Mouse (Mus musculus): ENCODE measurements around the gene Ptx4. TPM values are rescaled to one million over a fixed set of nuclear protein-coding genes. Genes with fewer than 3 reads are reported as not detected.

Gene Ptx4
- polyA plus RNA-seq, 1 experiment, result not detected

DNA sequence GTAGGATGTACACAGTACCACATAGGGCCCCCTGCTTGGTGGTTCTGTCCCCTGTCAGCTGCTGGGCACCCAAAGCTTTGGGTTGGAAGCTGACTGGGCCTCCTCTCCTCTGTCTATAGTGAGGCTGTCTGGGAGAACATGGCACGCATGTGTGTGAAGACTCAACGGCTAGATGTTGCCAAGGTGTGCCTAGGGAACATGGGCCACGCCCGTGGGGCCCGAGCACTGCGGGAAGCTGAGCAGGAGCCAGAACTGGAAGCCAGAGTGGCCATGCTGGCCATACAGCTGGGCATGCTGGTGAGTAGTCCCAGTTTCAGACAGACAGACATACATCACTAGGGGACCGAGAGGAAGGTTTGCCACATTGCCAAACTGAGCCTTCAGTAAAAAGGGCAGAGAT, 33.8 kb upstream of the Ptx4 start:
- H3K27ac ChIP-seq (ENCODE audit: insufficient read depth, low read depth, low read length), result no peak overlapping the region
- no peaks in the 10 kb centered on the region for H3K4me1 ChIP-seq (ENCODE audit: control insufficient read depth, insufficient read depth, low read length)
- H3K4me3 ChIP-seq (ENCODE audit: insufficient read depth, low read length), result no peak overlapping the region
- no peak for TF ChIP-seq POLR2A (IDR thresholded peaks at IDR 0.05; ENCODE audit: borderline replicate concordance, low read depth, low read length)
- no peak for TF ChIP-seq CTCF (IDR thresholded peaks at IDR 0.05; ENCODE audit: low read depth, low read length)

DNA sequence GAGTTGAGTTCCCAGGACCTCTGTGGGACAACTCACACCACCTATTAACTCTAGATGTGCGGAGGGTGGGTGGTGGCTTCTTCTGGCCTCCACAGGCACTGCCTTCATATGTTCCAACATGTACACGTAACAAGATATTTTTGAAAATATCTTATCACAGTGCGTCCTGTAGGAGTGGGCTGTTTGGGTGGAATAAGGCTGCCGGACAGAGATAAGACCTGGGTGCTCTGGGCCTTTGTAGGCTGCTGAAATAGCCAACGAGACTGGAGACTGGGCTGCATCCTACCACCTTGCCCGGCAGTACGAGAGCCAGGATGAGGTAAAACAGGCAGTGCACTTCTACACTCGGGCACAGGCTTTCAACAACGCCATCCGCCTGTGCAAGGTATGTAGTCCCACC, 31.4 kb upstream of the Ptx4 start:
- Histone ChIP-seq H3K27ac (ENCODE audit: insufficient read depth, low read depth, low read length) (no peak overlapping the region), H3K4me3 (ENCODE audit: insufficient read depth, low read length) (no peak overlapping the region), H3K4me1 (ENCODE audit: control insufficient read depth, insufficient read depth, low read length) (no peaks in the 10 kb centered on the region)
- no peak for TF ChIP-seq POLR2A (IDR thresholded peaks at IDR 0.05; ENCODE audit: borderline replicate concordance, low read depth, low read length)
- no peak for TF ChIP-seq CTCF (IDR thresholded peaks at IDR 0.05; ENCODE audit: low read depth, low read length)

DNA sequence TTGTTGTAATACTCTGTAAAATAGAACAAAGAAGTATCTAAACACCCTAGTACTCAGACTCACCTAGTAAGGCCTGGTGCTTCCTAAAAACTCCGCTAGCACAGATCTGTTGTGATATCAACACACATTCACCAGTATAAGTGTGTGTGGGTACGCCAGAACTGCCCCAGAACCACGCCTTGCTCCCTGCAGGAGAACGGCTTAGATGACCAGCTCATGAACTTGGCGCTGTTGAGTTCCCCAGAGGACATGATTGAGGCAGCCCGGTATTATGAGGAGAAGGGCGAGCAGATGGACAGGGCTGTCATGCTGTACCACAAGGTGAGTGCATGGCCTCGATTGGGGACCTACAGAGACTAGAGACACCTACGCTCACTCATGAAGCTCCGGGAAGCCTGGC, 30.1 kb upstream of the Ptx4 start:
- TF ChIP-seq POLR2A (IDR thresholded peaks at IDR 0.05; ENCODE audit: borderline replicate concordance, low read depth, low read length) (no peak), CTCF (IDR thresholded peaks at IDR 0.05; ENCODE audit: low read depth, low read length) (no peak)
- Histone ChIP-seq H3K27ac (ENCODE audit: insufficient read depth, low read depth, low read length) (no peak overlapping the region), H3K4me3 (ENCODE audit: insufficient read depth, low read length) (no peak overlapping the region), H3K4me1 (ENCODE audit: control insufficient read depth, insufficient read depth, low read length) (no peaks in the 10 kb centered on the region)

DNA sequence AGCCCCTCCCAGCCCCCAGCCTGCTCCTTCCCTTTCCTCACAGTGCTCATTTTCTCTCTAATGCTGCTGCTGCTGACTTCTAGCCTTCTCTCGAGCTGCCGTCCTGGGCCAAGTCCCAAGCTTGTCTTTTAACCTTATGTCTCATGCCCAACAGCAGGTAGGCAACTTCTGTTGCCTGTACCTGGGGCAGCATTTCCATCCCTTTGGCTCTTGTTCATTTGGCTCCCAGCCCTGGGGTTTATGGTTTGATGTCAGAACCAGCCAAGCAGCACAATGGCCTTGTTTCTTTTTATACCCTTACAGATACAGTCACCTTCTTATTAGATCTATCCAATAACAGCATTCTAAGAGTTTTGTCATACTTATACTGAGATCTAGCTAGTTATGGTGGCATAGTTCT, 24.3 kb upstream of the Ptx4 start:
- TF ChIP-seq POLR2A (IDR thresholded peaks at IDR 0.05; ENCODE audit: borderline replicate concordance, low read depth, low read length) (no peak), CTCF (IDR thresholded peaks at IDR 0.05; ENCODE audit: low read depth, low read length) (no peak)
- no peak overlapping the region for H3K4me3 ChIP-seq (ENCODE audit: insufficient read depth, low read length)
- no peaks in the 10 kb centered on the region for H3K4me1 ChIP-seq (ENCODE audit: control insufficient read depth, insufficient read depth, low read length)
- H3K27ac ChIP-seq (ENCODE audit: insufficient read depth, low read depth, low read length), result no peak overlapping the region

DNA sequence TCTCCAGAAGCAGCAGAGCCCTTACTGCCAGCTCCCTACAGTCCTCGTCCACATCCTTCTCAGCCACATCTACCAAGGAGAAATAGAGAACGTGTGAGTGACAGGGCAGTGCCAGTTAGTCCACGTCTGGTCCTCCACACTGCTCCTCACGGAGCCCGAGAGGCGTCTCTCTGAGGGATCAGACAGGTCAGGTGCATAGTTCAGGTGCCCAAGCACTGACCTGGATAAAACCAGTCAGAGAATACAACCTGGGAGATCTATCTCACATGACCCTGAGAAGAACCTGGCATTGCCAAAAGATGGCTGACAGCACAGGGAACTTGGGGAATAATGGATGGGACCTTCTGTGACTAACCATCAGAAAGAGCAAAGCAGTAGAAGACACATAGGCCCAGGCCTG, 20.5 kb upstream of the Ptx4 start:
- Histone ChIP-seq H3K4me1 (ENCODE audit: control insufficient read depth, insufficient read depth, low read length) (no peaks in the 10 kb centered on the region), H3K4me3 (ENCODE audit: insufficient read depth, low read length) (no peak overlapping the region), H3K27ac (ENCODE audit: insufficient read depth, low read depth, low read length) (no peak overlapping the region)
- no peak for TF ChIP-seq CTCF (IDR thresholded peaks at IDR 0.05; ENCODE audit: low read depth, low read length)
- TF ChIP-seq POLR2A (IDR thresholded peaks at IDR 0.05; ENCODE audit: borderline replicate concordance, low read depth, low read length), result no peak

DNA sequence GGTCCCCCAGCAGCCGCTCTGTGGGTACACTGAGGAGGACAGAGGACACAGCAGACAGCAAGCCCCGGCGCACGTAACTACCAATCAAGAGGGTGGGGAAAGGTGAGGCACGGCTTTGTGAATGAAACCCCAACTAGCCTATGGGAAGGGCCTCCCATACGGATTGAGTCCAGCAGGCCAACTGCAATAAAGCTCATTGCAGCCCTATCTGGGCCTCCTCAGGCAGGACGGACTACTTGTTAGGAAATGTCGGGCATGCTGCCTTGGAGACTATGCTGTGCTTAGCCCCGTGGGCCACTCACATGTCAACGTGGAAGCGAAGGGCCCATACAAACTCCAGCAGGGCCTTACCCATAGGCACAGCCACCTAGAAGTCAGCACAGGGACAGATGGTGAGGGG, 19.2 kb upstream of the Ptx4 start:
- no peak overlapping the region for H3K4me3 ChIP-seq (ENCODE audit: insufficient read depth, low read length)
- TF ChIP-seq CTCF (IDR thresholded peaks at IDR 0.05; ENCODE audit: low read depth, low read length) (no peak), POLR2A (IDR thresholded peaks at IDR 0.05; ENCODE audit: borderline replicate concordance, low read depth, low read length) (no peak)
- no peaks in the 10 kb centered on the region for H3K4me1 ChIP-seq (ENCODE audit: control insufficient read depth, insufficient read depth, low read length)
- no peak overlapping the region for H3K27ac ChIP-seq (ENCODE audit: insufficient read depth, low read depth, low read length)

DNA sequence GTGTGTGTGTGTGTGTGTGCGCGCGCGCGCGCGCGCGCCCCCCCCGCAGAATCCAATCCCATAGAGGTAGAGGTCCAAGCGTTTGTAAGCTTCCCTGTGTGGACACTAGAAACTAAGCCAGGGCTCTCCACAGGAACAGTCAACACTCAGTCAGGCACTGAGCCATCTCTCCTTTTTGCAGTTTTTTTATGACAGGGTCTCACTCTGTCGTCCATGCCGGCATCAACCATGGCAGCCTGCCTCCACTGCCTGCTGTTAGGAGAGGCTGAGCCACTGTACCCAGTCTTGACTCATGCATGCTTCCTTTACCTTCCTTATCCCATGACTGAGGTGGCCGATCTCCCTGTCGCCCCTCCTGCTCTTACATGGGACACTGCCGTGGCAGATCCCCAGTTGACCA, 12.8 kb upstream of the Ptx4 start:
- no peak for TF ChIP-seq CTCF (IDR thresholded peaks at IDR 0.05; ENCODE audit: low read depth, low read length)
- TF ChIP-seq POLR2A (IDR thresholded peaks at IDR 0.05; ENCODE audit: borderline replicate concordance, low read depth, low read length), result no peak
- H3K4me1 ChIP-seq (ENCODE audit: control insufficient read depth, insufficient read depth, low read length), result peaks cover 17% of the 10 kb centered on the region
- no peak overlapping the region for H3K27ac ChIP-seq (ENCODE audit: insufficient read depth, low read depth, low read length)
- no peak overlapping the region for H3K4me3 ChIP-seq (ENCODE audit: insufficient read depth, low read length)

DNA sequence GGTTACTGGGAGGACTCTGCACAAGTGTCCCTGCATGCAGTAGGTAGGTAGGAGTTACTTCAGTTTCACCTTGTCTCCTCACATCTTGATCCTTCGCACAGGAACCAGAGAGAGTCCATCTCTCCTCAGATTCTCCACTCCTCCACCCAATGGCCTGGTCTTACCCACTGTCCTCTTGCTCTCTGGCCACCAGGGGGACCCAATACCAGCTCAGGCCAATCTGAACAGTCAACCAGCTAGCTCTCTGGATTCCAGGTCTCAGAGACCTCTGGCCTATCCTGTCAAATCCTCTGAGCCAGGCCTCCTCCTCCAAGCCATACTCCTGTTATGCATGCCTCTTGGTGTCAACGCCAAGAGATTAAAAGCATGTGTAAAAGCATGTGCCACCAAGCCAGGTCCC, 11.0 kb upstream of the Ptx4 start:
- TF ChIP-seq POLR2A (IDR thresholded peaks at IDR 0.05; ENCODE audit: borderline replicate concordance, low read depth, low read length), result no peak
- TF ChIP-seq CTCF (IDR thresholded peaks at IDR 0.05; ENCODE audit: low read depth, low read length), result peak; percentile 33; the same call in 1 of the 2 replicates
- Histone ChIP-seq H3K4me1 (ENCODE audit: control insufficient read depth, insufficient read depth, low read length) (peaks cover 33% of the 10 kb centered on the region), H3K27ac (ENCODE audit: insufficient read depth, low read depth, low read length) (no peak overlapping the region), H3K4me3 (ENCODE audit: insufficient read depth, low read length) (no peak overlapping the region)

DNA sequence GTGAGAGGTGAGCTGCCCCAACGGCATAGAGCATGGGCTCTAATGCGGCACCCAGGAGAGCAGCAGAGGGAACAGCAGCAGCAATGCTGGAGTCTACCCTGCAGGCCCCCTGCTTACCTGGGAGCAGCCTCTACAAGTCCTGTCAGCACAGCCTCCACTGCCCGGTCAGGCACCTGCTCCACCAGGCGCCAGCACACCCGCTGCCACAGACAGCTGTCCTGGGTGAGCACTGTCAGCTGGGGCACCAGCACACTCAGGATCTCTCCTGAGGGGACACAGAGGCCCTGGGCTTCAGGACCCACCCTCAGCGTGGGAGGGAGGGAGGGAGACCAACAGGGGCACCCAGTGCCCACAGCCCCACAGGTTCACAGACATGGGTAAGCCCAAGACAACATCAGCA, 10.0 kb upstream of the Ptx4 start:
- Histone ChIP-seq H3K4me1 (ENCODE audit: control insufficient read depth, insufficient read depth, low read length) (peaks cover 33% of the 10 kb centered on the region), H3K4me3 (ENCODE audit: insufficient read depth, low read length) (no peak overlapping the region), H3K27ac (ENCODE audit: insufficient read depth, low read depth, low read length) (no peak overlapping the region)
- no peak for TF ChIP-seq POLR2A (IDR thresholded peaks at IDR 0.05; ENCODE audit: borderline replicate concordance, low read depth, low read length)
- no peak for TF ChIP-seq CTCF (IDR thresholded peaks at IDR 0.05; ENCODE audit: low read depth, low read length)

DNA sequence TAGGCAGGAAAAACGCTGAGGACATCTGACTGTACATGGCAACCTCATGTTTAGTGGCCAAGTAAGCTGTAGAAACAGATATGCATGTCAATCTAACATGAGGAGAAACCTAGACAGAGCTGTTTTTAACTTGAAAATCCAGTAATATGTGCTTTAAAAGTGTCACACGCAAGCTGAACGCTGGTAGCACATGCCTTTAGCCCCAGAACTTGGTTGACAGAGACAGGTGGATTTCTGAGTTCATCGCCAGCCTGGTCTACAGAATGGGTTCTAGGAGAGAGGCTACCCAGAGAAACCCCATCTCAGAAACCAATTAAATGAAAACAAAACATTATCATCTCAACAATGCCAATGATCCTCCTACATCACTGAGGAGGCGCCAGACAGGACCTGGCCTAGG, 9.3 kb upstream of the Ptx4 start:
- TF ChIP-seq CTCF (IDR thresholded peaks at IDR 0.05; ENCODE audit: low read depth, low read length) (no peak), POLR2A (IDR thresholded peaks at IDR 0.05; ENCODE audit: borderline replicate concordance, low read depth, low read length) (no peak)
- Histone ChIP-seq H3K4me3 (ENCODE audit: insufficient read depth, low read length) (no peak overlapping the region), H3K4me1 (ENCODE audit: control insufficient read depth, insufficient read depth, low read length) (peaks cover 34% of the 10 kb centered on the region), H3K27ac (ENCODE audit: insufficient read depth, low read depth, low read length) (peak overlapping the region; percentile 80)

All from bone marrow macrophage, adult 2 months (primary cell).